Mouse (Mus musculus) left cerebral cortex, postnatal 25 days (tissue): ENCODE measurements at regions not wholly inside any gene's neighbourhood (a gene's known extent, or its start where the extent isn't known, plus 50 kb on each side); places are given as distances from the start of the nearest gene placed in this dataset.

Experiments used
- DNase-seq, 2 experiments: peaks; one replicate each; pipeline ENCODE4 v3.0.0; 2022; ENCODE audit warnings: low spot score in 2 of 2, mixed read lengths in 1 of 2
- intact Hi-C: fragments of 180-260 bp; cut with DNase I; formaldehyde crosslinking; loops from one replicate; pipeline ENCODE4 v1.15.1; 2025

DNA sequence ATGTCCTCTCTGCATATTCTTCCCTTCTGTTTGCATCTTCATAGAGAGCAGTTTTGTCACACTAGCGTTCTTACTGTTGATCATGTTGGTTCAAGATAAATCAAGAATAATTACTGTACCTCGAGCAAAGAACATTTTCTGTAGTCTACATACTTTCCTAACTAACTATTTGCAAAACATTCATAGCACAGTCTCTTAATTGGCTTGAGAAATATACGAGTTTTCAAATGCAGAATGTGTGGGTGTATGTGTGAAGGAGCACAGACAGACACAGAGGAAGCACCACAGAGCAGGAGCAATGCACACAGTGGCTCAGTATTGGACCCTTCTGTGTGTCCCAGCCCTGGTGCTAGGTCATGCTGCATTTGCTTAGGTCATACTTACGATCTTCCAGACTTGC lies 322.7 kb upstream of the 4931417E11Rik start:
- intact Hi-C loops, result loop anchor here (2.0 kb wide), 1 partner anchor 145 kb away; no protein-coding TSS in a partner anchor
- DNase-seq, result peak; percentile 28 to 66

DNA sequence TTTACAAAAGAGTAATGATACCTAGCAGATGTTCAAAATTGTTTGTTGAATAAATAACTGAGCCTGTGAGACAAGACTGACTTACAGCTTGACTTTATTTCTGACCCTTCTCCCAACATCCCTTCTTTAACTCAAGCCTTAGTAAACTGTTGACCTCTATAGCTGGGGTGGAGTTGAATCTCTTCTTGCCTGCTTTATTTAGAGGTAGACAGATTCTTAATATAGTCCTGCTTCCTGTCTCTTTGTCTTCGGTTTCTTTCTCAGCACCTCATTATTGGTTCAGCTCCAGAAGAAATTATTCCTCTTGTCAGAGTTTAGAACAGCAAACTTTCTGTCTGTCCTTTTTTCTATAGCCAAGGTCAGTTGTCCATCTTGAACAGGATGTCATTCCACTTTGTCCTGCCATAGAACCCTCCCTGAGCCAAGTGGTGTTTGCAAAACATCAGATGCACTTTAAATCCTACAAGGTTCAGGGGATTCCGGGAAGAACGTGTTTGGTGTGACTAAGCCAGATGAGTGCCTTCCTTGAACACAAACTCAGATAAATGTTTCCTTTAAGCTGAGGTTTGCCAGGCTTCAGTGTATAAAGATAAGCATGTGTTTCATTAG lies 286.8 kb upstream of the 4931417E11Rik start:
- intact Hi-C loops, result no loop called here
- no peak for DNase-seq
